Mouse (Mus musculus) ES-CJ7 (cell line): Measurements from ENCODE around the gene Fam208a.

ENCODE experiments used
- DNase-seq: peaks from one replicate; pipeline ENCODE4 v3.0.0; 2011; ENCODE audit warnings: low read depth, low spot score

Fam208a gene

GRCm38 (mm10) chr14:27428573-27428972 is at the start of gene Fam208a:
Gene Fam208a (plus strand): TSS chr14:27428834.
- peak; percentile 94 for DNase-seq

DNA sequence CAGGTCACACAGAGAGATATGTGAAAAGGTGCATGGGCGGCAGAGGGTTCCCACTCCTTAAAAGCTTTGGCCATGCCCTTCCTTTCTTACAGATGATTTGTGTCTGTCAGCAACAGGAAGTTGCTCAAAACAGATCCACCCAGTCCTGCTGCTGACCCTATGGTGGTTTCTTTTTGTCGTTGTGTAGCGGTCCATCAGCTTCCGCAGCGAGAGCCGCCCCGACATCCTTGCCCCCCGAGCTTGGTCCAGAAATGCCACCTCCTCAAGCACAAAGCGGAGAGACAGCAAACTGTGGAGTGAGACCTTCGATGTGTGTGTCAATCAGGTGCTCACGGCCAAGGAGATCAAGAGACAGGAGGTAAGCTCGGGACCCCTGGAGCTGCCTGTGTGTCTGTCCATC is 49.2 kb upstream of the Fam208a start:
- no peak for DNase-seq

DNA sequence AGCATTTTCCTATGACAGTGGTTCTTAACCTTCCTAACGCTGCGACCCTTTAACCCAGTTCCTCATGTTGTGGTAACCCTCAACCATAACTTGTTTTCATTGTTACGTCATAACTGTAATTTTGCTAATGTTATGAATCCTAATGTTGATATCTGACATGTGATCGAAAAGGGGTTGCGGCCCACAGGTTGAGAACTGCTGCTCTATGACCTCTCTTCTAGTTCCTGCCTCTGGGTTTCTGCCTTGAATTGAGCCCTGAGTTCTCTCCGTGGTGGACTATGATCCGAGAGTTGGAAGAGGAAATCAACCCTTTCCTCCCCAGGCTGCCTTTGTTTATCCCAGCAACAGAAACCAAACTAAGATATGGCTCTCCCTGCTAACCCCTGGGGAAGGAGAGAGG is 47.2 kb upstream of the Fam208a start:
- no peak for DNase-seq

- DNase-seq: no peak
These were observed 45.3 kb upstream of the Fam208a start for GRCm38 (mm10) chr14:27383321-27383830.

DNA sequence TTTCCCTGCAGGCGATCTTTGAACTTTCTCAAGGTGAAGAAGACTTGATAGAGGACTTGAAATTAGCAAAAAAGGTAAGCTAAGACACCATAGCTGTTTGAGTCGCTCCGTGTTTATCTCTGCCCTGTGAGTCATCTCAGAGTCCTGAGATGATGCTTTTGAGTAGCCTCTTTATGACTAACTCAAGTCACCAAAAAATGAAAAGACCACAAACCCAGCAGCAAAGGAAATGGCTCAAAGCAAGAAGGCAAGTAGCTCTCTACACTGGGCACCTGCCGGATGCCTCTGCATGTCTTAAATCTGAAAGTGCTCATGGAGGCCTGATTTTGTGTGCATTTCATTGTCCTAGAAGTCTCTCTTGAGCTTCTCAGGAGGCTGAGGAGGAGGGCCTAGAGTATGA is 44.5 kb upstream of the Fam208a start:
- no peak for DNase-seq

- DNase-seq: no peak
These were observed 40.0 kb upstream of the Fam208a start for GRCm38 (mm10) chr14:27388616-27389015.

- DNase-seq: peak; percentile 42
These were observed 38.9 kb upstream of the Fam208a start for GRCm38 (mm10) chr14:27389722-27390121.

GRCm38 (mm10) chr14:27390663-27391062 is 38.0 kb upstream of the Fam208a start:
- no peak for DNase-seq

GRCm38 (mm10) chr14:27391776-27392308 is 36.8 kb upstream of the Fam208a start:
- DNase-seq: no peak

GRCm38 (mm10) chr14:27392660-27393059 is 36.0 kb upstream of the Fam208a start:
- peak; percentile 44 for DNase-seq

DNA sequence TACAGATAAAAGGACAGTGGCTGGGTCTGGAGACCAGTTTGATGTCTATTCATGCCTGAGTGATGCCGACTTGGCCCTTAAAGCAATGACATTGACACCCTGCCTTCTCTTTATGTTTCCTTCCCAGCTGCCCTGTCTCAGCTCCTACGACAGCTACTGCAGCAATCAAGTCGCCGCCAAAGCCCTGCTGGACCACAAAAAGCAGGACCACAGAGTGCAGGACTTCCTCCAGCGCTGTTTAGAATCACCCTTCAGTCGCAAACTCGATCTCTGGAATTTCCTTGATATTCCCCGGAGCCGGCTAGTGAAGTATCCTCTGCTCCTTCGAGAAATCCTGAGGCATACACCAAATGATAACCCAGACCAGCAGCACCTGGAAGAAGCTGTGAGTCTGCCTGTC is 34.8 kb upstream of the Fam208a start:
- no peak for DNase-seq

- no peak for DNase-seq
These were observed 32.2 kb upstream of the Fam208a start for GRCm38 (mm10) chr14:27396424-27396823.

- no peak for DNase-seq
These were observed 31.1 kb upstream of the Fam208a start for GRCm38 (mm10) chr14:27397526-27397925.

GRCm38 (mm10) chr14:27400495-27400894 is 28.1 kb upstream of the Fam208a start:
- no peak for DNase-seq

DNA sequence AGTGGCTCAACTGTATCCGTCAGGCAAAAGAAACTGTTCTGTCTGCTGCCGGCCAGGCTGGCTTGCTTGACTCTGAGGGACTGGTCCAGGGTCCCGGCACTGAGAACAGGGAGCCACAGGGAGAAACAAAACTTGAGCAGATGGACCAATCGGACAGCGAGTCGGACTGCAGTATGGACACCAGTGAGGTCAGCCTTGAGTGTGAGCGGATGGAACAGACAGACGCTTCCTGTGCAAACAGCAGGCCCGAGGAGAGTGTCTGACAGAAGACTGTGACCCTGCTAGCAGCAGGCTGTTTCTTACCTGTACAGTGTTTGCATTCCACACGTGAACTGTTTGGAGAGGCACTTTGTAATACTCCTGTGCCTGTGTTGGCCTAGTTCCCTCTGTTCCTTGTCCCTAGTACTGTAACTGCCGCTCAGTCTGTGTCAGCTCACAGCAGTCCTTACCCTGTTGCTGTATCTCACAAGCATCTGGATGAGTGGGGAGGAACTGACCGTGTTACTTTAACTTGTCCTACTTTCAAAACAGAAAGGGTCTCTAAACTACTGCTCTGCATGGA is 26.8 kb upstream of the Fam208a start:
- DNase-seq: no peak

- no peak for DNase-seq
These were observed 26.0 kb upstream of the Fam208a start for GRCm38 (mm10) chr14:27402332-27403250.

- DNase-seq: no peak
These were observed 23.2 kb upstream of the Fam208a start for GRCm38 (mm10) chr14:27405452-27405851.

GRCm38 (mm10) chr14:27405947-27406346 is 22.7 kb upstream of the Fam208a start:
- DNase-seq: no peak

DNA sequence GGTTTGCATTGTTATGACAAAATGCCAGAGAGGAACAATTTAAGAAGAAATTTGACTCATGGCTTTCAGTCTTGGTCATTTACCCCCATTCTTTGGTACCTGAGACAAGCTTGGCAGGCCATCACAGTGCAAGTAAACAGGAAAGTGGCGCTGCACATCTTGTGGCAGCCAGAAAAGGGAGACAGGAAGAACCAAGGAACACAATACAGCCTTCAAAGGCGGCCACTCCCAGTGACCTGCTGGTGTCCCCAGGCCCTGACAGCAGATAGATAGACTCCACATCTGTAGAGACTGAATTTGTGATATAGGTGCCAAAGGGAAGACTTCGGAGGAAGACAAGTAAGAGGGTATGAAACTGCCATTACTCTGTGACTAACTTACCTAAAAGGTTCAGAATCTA is 20.4 kb upstream of the Fam208a start:
- DNase-seq: no peak

DNA sequence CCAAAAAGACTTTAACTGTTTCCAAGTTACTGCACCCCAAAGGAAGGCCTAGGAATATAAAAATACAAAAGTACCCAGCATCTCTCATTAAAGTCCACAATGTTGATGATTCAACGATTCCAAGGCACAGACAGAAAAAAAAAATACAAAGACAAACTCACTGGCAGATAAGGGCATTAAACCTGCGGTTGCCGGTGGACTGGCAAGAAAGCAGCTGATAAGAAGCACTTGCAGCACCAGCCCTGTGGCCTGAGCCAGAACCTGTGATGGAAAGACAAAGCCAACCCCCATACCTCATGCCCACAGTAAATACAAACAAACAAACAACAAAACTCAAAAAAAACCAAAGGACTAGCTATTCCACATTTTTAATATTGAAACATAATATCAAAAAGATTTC is 19.0 kb upstream of the Fam208a start:
- no peak for DNase-seq

GRCm38 (mm10) chr14:27411492-27411891 is 17.1 kb upstream of the Fam208a start:
- no peak for DNase-seq

- DNase-seq: no peak
These were observed 15.9 kb upstream of the Fam208a start for GRCm38 (mm10) chr14:27412699-27413098.

DNA sequence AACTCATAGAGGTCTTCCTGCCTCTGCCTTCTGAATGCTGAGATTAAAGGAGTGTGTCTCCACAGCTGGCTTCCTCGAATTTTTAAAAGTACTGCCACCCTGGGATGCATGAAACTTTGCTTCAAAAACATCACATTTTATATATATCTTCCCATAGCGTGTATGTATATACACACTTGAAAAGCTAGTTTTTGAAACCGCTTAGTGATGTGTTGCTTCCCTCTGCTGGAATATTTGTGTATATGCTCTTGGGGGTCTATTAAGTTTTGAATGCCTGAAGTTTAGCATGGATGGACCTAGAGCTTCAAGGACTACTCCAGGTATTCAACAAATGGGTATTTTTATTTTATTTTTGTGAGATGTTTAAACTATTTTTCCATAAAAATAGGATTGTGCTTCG is 14.7 kb upstream of the Fam208a start:
- DNase-seq: peak; percentile 38
